In genomic region chrX:72022241-72022640, GRCm38 (mm10) we compare ENCODE assay signal across 31 mouse cellular contexts. TPM values are rescaled to one million over a fixed set of nuclear protein-coding genes. Genes with fewer than 3 reads are reported as not detected.
"Had no signal": no experiment of that assay in that cellular context is flagged by ENCODE, and none has a peak within 500 bp of the region (broad histone marks: within the 10 kb centered on the region; RNA-seq: fewer than 3 reads in every experiment).

No protein-coding gene starts in this region.

- H3K27ac ChIP-seq: embryonic facial prominence, embryonic 10.5 days; embryonic facial prominence, embryonic 12.5 days; embryonic facial prominence, embryonic 13.5 days; embryonic facial prominence, embryonic 15.5 days; forebrain, embryonic 10.5 days; forebrain, embryonic 12.5 days; forebrain, embryonic 13.5 days; forebrain, embryonic 15.5 days; gastrocnemius, adult 2 months; heart, adult 2 months had no signal

- H3K4me1 ChIP-seq: embryonic facial prominence, embryonic 10.5 days; embryonic facial prominence, embryonic 12.5 days; embryonic facial prominence, embryonic 13.5 days; embryonic facial prominence, embryonic 15.5 days; forebrain, embryonic 10.5 days; forebrain, embryonic 12.5 days; forebrain, embryonic 13.5 days; forebrain, embryonic 15.5 days had no signal

- H3K9me3 ChIP-seq: embryonic facial prominence, embryonic 10.5 days; embryonic facial prominence, embryonic 12.5 days; embryonic facial prominence, embryonic 13.5 days; embryonic facial prominence, embryonic 15.5 days; forebrain, embryonic 10.5 days; forebrain, embryonic 12.5 days; forebrain, embryonic 13.5 days; forebrain, embryonic 15.5 days had no signal

- H3K27me3 ChIP-seq: embryonic facial prominence, embryonic 12.5 days; embryonic facial prominence, embryonic 13.5 days; embryonic facial prominence, embryonic 15.5 days; forebrain, embryonic 12.5 days; forebrain, embryonic 13.5 days; forebrain, embryonic 15.5 days had no signal

- H3K4me2 ChIP-seq: embryonic facial prominence, embryonic 12.5 days; embryonic facial prominence, embryonic 13.5 days; embryonic facial prominence, embryonic 15.5 days; forebrain, embryonic 12.5 days; forebrain, embryonic 13.5 days; forebrain, embryonic 15.5 days had no signal

- DNase-seq: cerebellum, adult 8-10 months; cerebellum, adult 9-10 months; cerebellum, adult 9-11 months; gastrocnemius, postnatal 14 days; gastrocnemius, postnatal 25 days; gastrocnemius, postnatal 36 days; heart, adult 11 months; heart, adult 2 months had no signal

- H3K36me3 ChIP-seq: embryonic facial prominence, embryonic 10.5 days; embryonic facial prominence, embryonic 12.5 days; embryonic facial prominence, embryonic 13.5 days; embryonic facial prominence, embryonic 15.5 days; forebrain, embryonic 10.5 days; forebrain, embryonic 12.5 days; forebrain, embryonic 15.5 days had no signal

- H3K4me3 ChIP-seq: embryonic facial prominence, embryonic 10.5 days; embryonic facial prominence, embryonic 12.5 days; embryonic facial prominence, embryonic 13.5 days; embryonic facial prominence, embryonic 15.5 days; erythroblast, embryonic 14.5 days; forebrain, embryonic 10.5 days; forebrain, embryonic 12.5 days; forebrain, embryonic 13.5 days; forebrain, embryonic 15.5 days; gastrocnemius, adult 2 months; heart, adult 2 months had no signal

- H3K9ac ChIP-seq: embryonic facial prominence, embryonic 12.5 days; embryonic facial prominence, embryonic 13.5 days; embryonic facial prominence, embryonic 15.5 days; forebrain, embryonic 12.5 days; forebrain, embryonic 13.5 days; forebrain, embryonic 15.5 days; forebrain, postnatal 0 days had no signal

RNA-seq across cellular contexts. Expression of gene Cnga2, which starts 30.6 kb away (rescaled TPM):
- total RNA-seq: common myeloid progenitor, adult 5-6 weeks; gastrocnemius, adult 18-20 months; gastrocnemius, adult 2 months; gastrocnemius, adult 8-10 months; gastrocnemius, postnatal 10 days; gastrocnemius, postnatal 25 days; gastrocnemius, postnatal 36 days; granulocyte monocyte progenitor cell, adult 5-6 weeks; heart, adult 18-20 months; heart, adult 2 months; heart, adult 8-10 months had no signal
- polyA plus RNA-seq: embryonic facial prominence, embryonic 10.5 days; erythroblast, embryonic 14.5 days; forebrain, embryonic 11.5 days; forebrain, embryonic 14.5 days had no signal

RNA-seq across cellular contexts. Expression of gene Fate1, which starts 49.5 kb away (rescaled TPM):
- total RNA-seq: common myeloid progenitor, adult 5-6 weeks; gastrocnemius, adult 18-20 months; gastrocnemius, adult 2 months; gastrocnemius, adult 8-10 months; gastrocnemius, postnatal 10 days; gastrocnemius, postnatal 14 days; gastrocnemius, postnatal 25 days; gastrocnemius, postnatal 36 days; granulocyte monocyte progenitor cell, adult 5-6 weeks; heart, adult 18-20 months; heart, adult 2 months; heart, adult 8-10 months had no signal
- polyA plus RNA-seq: embryonic facial prominence, embryonic 10.5 days; embryonic facial prominence, embryonic 11.5 days; embryonic facial prominence, embryonic 12.5 days; embryonic facial prominence, embryonic 13.5 days; embryonic facial prominence, embryonic 14.5 days; embryonic facial prominence, embryonic 15.5 days; erythroblast, embryonic 14.5 days; forebrain, embryonic 10.5 days; forebrain, embryonic 11.5 days; forebrain, embryonic 12.5 days; forebrain, embryonic 13.5 days; forebrain, embryonic 14.5 days; forebrain, embryonic 15.5 days; forebrain, embryonic 16.5 days; forebrain, postnatal 0 days; heart, adult 2 months had no signal

RNA-seq across cellular contexts. Expression of gene Prrg3, which starts 59.8 kb away (rescaled TPM):
- total RNA-seq: common myeloid progenitor, adult 5-6 weeks; granulocyte monocyte progenitor cell, adult 5-6 weeks had no signal
- polyA plus RNA-seq: erythroblast, embryonic 14.5 days had no signal
